Mouse (Mus musculus): ENCODE measurements around the gene Kdelr2. TPM values are rescaled to one million over a fixed set of nuclear protein-coding genes. Genes with fewer than 3 reads are reported as not detected.
"Not testable (repeated sequence)": the region's sequence is repeated elsewhere in the genome, so short reads cannot be mapped to it uniquely, and the experiment has no call there.

Gene Kdelr2
- polyA plus RNA-seq, 1 experiment from 2014 or later: 32.5 TPM

GRCm38 (mm10) chr5:143375242-143375641 lies 28.4 kb upstream of the Kdelr2 start:
- Histone ChIP-seq H3K27ac (no peak overlapping the region), H3K36me3 (ENCODE audit: inconsistent target) (no peaks in the 10 kb centered on the region), H3K4me3 (ENCODE audit: inconsistent target) (no peak overlapping the region), H3K79me2 (ENCODE audit: inconsistent target) (no peaks in the 10 kb centered on the region)
- 12% methylated on average over 21 of the region's 21 CpGs for WGBS (ENCODE audit: missing documents)

GRCm38 (mm10) chr5:143376156-143376555 lies 27.5 kb upstream of the Kdelr2 start:
- Histone ChIP-seq H3K36me3 (ENCODE audit: inconsistent target) (no peaks in the 10 kb centered on the region), H3K4me3 (ENCODE audit: inconsistent target) (no peak overlapping the region), H3K79me2 (ENCODE audit: inconsistent target) (no peaks in the 10 kb centered on the region), H3K27ac (no peak overlapping the region)
- 89% methylated on average over 4 of the region's 4 CpGs for WGBS (ENCODE audit: missing documents)

GRCm38 (mm10) chr5:143386797-143387621 lies 16.6 kb upstream of the Kdelr2 start:
- 9% methylated on average over 39 of the region's 39 CpGs for WGBS (ENCODE audit: missing documents)
- no peak overlapping the region for H3K27ac ChIP-seq
- H3K4me3 ChIP-seq (ENCODE audit: inconsistent target): no peak overlapping the region
- H3K79me2 ChIP-seq (ENCODE audit: inconsistent target): no peaks in the 10 kb centered on the region
- H3K36me3 ChIP-seq (ENCODE audit: inconsistent target): no peaks in the 10 kb centered on the region

- WGBS (ENCODE audit: missing documents): 87% methylated on average over 7 of the region's 7 CpGs
- Histone ChIP-seq H3K79me2 (ENCODE audit: inconsistent target) (no peaks in the 10 kb centered on the region), H3K27ac (no peak overlapping the region), H3K36me3 (ENCODE audit: inconsistent target) (no peaks in the 10 kb centered on the region), H3K4me3 (ENCODE audit: inconsistent target) (no peak overlapping the region)
Measured at GRCm38 (mm10) chr5:143394184-143394583, 9.5 kb upstream of the Kdelr2 start.

GRCm38 (mm10) chr5:143394966-143395365 lies 8.7 kb upstream of the Kdelr2 start:
- not testable (repeated sequence) for H3K4me3 ChIP-seq (ENCODE audit: inconsistent target); H3K36me3 ChIP-seq (ENCODE audit: inconsistent target); H3K79me2 ChIP-seq (ENCODE audit: inconsistent target); H3K27ac ChIP-seq
- 98% methylated on average over 2 of the region's 2 CpGs for WGBS (ENCODE audit: missing documents)

- no peaks in the 10 kb centered on the region for H3K36me3 ChIP-seq (ENCODE audit: inconsistent target)
- WGBS (ENCODE audit: missing documents): 68% methylated on average over 2 of the region's 2 CpGs
- no peaks in the 10 kb centered on the region for H3K79me2 ChIP-seq (ENCODE audit: inconsistent target)
- H3K4me3 ChIP-seq (ENCODE audit: inconsistent target): no peak overlapping the region
- no peak overlapping the region for H3K27ac ChIP-seq
Measured at GRCm38 (mm10) chr5:143395649-143396048, 8.0 kb upstream of the Kdelr2 start.

- Histone ChIP-seq H3K4me3 (ENCODE audit: inconsistent target) (no peak overlapping the region), H3K27ac (no peak overlapping the region), H3K36me3 (ENCODE audit: inconsistent target) (no peaks in the 10 kb centered on the region), H3K79me2 (ENCODE audit: inconsistent target) (peaks cover 16% of the 10 kb centered on the region)
- 75% methylated on average over 12 of the region's 12 CpGs for WGBS (ENCODE audit: missing documents)
Measured at GRCm38 (mm10) chr5:143400501-143400900, 3.1 kb upstream of the Kdelr2 start.

- WGBS (ENCODE audit: missing documents): 79% methylated on average over 2 of the region's 2 CpGs
- Histone ChIP-seq H3K36me3 (ENCODE audit: inconsistent target) (no peaks in the 10 kb centered on the region), H3K27ac (no peak overlapping the region)
Measured at GRCm38 (mm10) chr5:143401556-143401955, 2.1 kb upstream of the Kdelr2 start.

GRCm38 (mm10) chr5:143404148-143404930 lies 701 bp downstream of the Kdelr2 start:
- H3K4me3 ChIP-seq (ENCODE audit: inconsistent target): peak overlapping the region; percentile 77
- H3K27ac ChIP-seq: peak overlapping the region; percentile 28; the same call in 1 of the 2 replicates
- no peaks in the 10 kb centered on the region; the same call in 1 of the 2 replicates for H3K36me3 ChIP-seq (ENCODE audit: inconsistent target)
- H3K79me2 ChIP-seq (ENCODE audit: inconsistent target): peaks cover 54% of the 10 kb centered on the region
- 6% methylated on average over 34 of the region's 34 CpGs for WGBS (ENCODE audit: missing documents)

More at GRCm38 (mm10) chr5:143401556-143401955, 2.1 kb upstream of the Kdelr2 start:
- H3K4me3 ChIP-seq (ENCODE audit: inconsistent target): no peak overlapping the region
- H3K79me2 ChIP-seq (ENCODE audit: inconsistent target): peaks cover 26% of the 10 kb centered on the region

GRCm38 (mm10) chr5:143405200-143405599 lies 1.6 kb downstream of the Kdelr2 start:
- Histone ChIP-seq H3K27ac (no peak overlapping the region), H3K79me2 (ENCODE audit: inconsistent target) (peaks cover 63% of the 10 kb centered on the region), H3K36me3 (ENCODE audit: inconsistent target) (no peaks in the 10 kb centered on the region; the same call in 1 of the 2 replicates), H3K4me3 (ENCODE audit: inconsistent target) (peak overlapping the region; percentile 77; the same call in 1 of the 2 replicates)
- 85% methylated on average over 9 of the region's 9 CpGs for WGBS (ENCODE audit: missing documents)

GRCm38 (mm10) chr5:143406548-143406947 lies 2.9 kb downstream of the Kdelr2 start:
- 64% methylated on average over 9 of the region's 9 CpGs for WGBS (ENCODE audit: missing documents)
- H3K4me3 ChIP-seq (ENCODE audit: inconsistent target): no peak overlapping the region
- peaks cover 76% of the 10 kb centered on the region for H3K79me2 ChIP-seq (ENCODE audit: inconsistent target)
- no peaks in the 10 kb centered on the region; the same call in 1 of the 2 replicates for H3K36me3 ChIP-seq (ENCODE audit: inconsistent target)
- no peak overlapping the region for H3K27ac ChIP-seq

GRCm38 (mm10) chr5:143409239-143409638 lies 5.6 kb downstream of the Kdelr2 start:
- Histone ChIP-seq H3K4me3 (ENCODE audit: inconsistent target) (no peak overlapping the region), H3K36me3 (ENCODE audit: inconsistent target) (peaks cover 15% of the 10 kb centered on the region; the same call in 1 of the 2 replicates), H3K27ac (no peak overlapping the region), H3K79me2 (ENCODE audit: inconsistent target) (peaks cover 82% of the 10 kb centered on the region)
- 61% methylated on average over 3 of the region's 3 CpGs for WGBS (ENCODE audit: missing documents)

- peaks cover 19% of the 10 kb centered on the region; the same call in 1 of the 2 replicates for H3K36me3 ChIP-seq (ENCODE audit: inconsistent target)
- H3K79me2 ChIP-seq (ENCODE audit: inconsistent target): peaks cover 68% of the 10 kb centered on the region
- H3K27ac ChIP-seq: no peak overlapping the region
- 93% methylated on average over 4 of the region's 4 CpGs for WGBS (ENCODE audit: missing documents)
- H3K4me3 ChIP-seq (ENCODE audit: inconsistent target): no peak overlapping the region
Measured at GRCm38 (mm10) chr5:143410841-143411395, 7.3 kb downstream of the Kdelr2 start.

- Histone ChIP-seq H3K4me3 (ENCODE audit: inconsistent target) (no peak overlapping the region), H3K27ac (no peak overlapping the region), H3K36me3 (ENCODE audit: inconsistent target) (peaks cover 55% of the 10 kb centered on the region), H3K79me2 (ENCODE audit: inconsistent target) (peaks cover under 1% of the 10 kb centered on the region; the same call in 1 of the 2 replicates)
- 95% methylated on average over 4 of the region's 4 CpGs for WGBS (ENCODE audit: missing documents)
Measured at GRCm38 (mm10) chr5:143421484-143421883, 17.8 kb downstream of the Kdelr2 start.
